Mouse (Mus musculus): ENCODE results near the gene Smpd1. TPM values are rescaled to one million over a fixed set of nuclear protein-coding genes. Genes with fewer than 3 reads are reported as not detected.

The Smpd1 gene
- 32.8 and 33.0 TPM in 2 replicates for polyA plus RNA-seq (2015; fragmentation: Nextera tagmentation; extraction: Ambion mirVana)

- WGBS: 4% methylated on average over 26 of the region's 26 CpGs
- no peaks in the 10 kb centered on the region for H3K27me3 ChIP-seq (replicated peaks; ENCODE audit: control insufficient read depth, insufficient read depth, low read length)
- H3K4me2 ChIP-seq (ENCODE audit: low read depth, low read length): peak within 1 kb of the TSS; percentile 68
- H3K9ac ChIP-seq (ENCODE audit: low read depth, low read length): peak within 1 kb of the TSS; percentile 76
- H3K4me3 ChIP-seq (ENCODE audit: low read length): peak within 1 kb of the TSS; percentile 69
- H3K9me3 ChIP-seq (ENCODE audit: control insufficient read depth, low read length): no peaks in the 10 kb centered on the region
- peaks cover 3% of the 10 kb centered on the region; the same call in 1 of the 2 replicates for H3K36me3 ChIP-seq (ENCODE audit: control insufficient read depth, insufficient read depth, low read length)
- peaks cover 9% of the 10 kb centered on the region for H3K4me1 ChIP-seq (ENCODE audit: control insufficient read depth, insufficient read depth, low read length)
- ATAC-seq: peak; percentile 97
- no peak within 1 kb of the TSS for H3K27ac ChIP-seq (ENCODE audit: low read length)
Observed at GRCm38 (mm10) chr7:105554212-105554942, at the start of gene Smpd1. Smpd1 (plus strand) TSS chr7:105554360.

GRCm38 (mm10) chr7:105507257-105507656 lies 46.9 kb upstream of the Smpd1 start:
- WGBS: 65% methylated on average over 4 of the region's 4 CpGs
- H3K4me1 ChIP-seq (ENCODE audit: control insufficient read depth, insufficient read depth, low read length): no peaks in the 10 kb centered on the region
- no peak for ATAC-seq

GRCm38 (mm10) chr7:105510143-105510542 lies 44.0 kb upstream of the Smpd1 start:
- H3K27ac ChIP-seq (ENCODE audit: low read length): no peak overlapping the region
- H3K9ac ChIP-seq (ENCODE audit: low read depth, low read length): no peak overlapping the region
- no peaks in the 10 kb centered on the region for H3K4me1 ChIP-seq (ENCODE audit: control insufficient read depth, insufficient read depth, low read length)
- no peak overlapping the region for H3K4me3 ChIP-seq (ENCODE audit: low read length)
- no peak for ATAC-seq
- 81% methylated on average over 5 of the region's 5 CpGs for WGBS
- H3K36me3 ChIP-seq (ENCODE audit: control insufficient read depth, insufficient read depth, low read length): no peaks in the 10 kb centered on the region
- no peaks in the 10 kb centered on the region for H3K9me3 ChIP-seq (ENCODE audit: control insufficient read depth, low read length)
- H3K4me2 ChIP-seq (ENCODE audit: low read depth, low read length): no peak overlapping the region
- H3K27me3 ChIP-seq (replicated peaks; ENCODE audit: control insufficient read depth, insufficient read depth, low read length): no peaks in the 10 kb centered on the region

More at GRCm38 (mm10) chr7:105507257-105507656, 46.9 kb upstream of the Smpd1 start:
- Histone ChIP-seq H3K9ac (ENCODE audit: low read depth, low read length) (no peak overlapping the region), H3K27ac (ENCODE audit: low read length) (no peak overlapping the region), H3K27me3 (replicated peaks; ENCODE audit: control insufficient read depth, insufficient read depth, low read length) (no peaks in the 10 kb centered on the region), H3K36me3 (ENCODE audit: control insufficient read depth, insufficient read depth, low read length) (no peaks in the 10 kb centered on the region), H3K4me2 (ENCODE audit: low read depth, low read length) (no peak overlapping the region), H3K4me3 (ENCODE audit: low read length) (no peak overlapping the region), H3K9me3 (ENCODE audit: control insufficient read depth, low read length) (no peaks in the 10 kb centered on the region)

GRCm38 (mm10) chr7:105513845-105514291 lies 40.3 kb upstream of the Smpd1 start:
- Histone ChIP-seq H3K36me3 (ENCODE audit: control insufficient read depth, insufficient read depth, low read length) (no peaks in the 10 kb centered on the region), H3K9ac (ENCODE audit: low read depth, low read length) (no peak overlapping the region), H3K9me3 (ENCODE audit: control insufficient read depth, low read length) (no peaks in the 10 kb centered on the region), H3K27ac (ENCODE audit: low read length) (no peak overlapping the region), H3K4me2 (ENCODE audit: low read depth, low read length) (no peak overlapping the region), H3K4me1 (ENCODE audit: control insufficient read depth, insufficient read depth, low read length) (no peaks in the 10 kb centered on the region), H3K4me3 (ENCODE audit: low read length) (no peak overlapping the region), H3K27me3 (replicated peaks; ENCODE audit: control insufficient read depth, insufficient read depth, low read length) (no peaks in the 10 kb centered on the region)
- ATAC-seq: no peak
- 50% methylated on average over 5 of the region's 5 CpGs for WGBS

GRCm38 (mm10) chr7:105514561-105514960 lies 39.6 kb upstream of the Smpd1 start:
- no peak for ATAC-seq
- Histone ChIP-seq H3K9ac (ENCODE audit: low read depth, low read length) (no peak overlapping the region), H3K4me2 (ENCODE audit: low read depth, low read length) (no peak overlapping the region), H3K27me3 (replicated peaks; ENCODE audit: control insufficient read depth, insufficient read depth, low read length) (no peaks in the 10 kb centered on the region), H3K9me3 (ENCODE audit: control insufficient read depth, low read length) (no peaks in the 10 kb centered on the region), H3K27ac (ENCODE audit: low read length) (no peak overlapping the region), H3K4me3 (ENCODE audit: low read length) (no peak overlapping the region), H3K36me3 (ENCODE audit: control insufficient read depth, insufficient read depth, low read length) (no peaks in the 10 kb centered on the region), H3K4me1 (ENCODE audit: control insufficient read depth, insufficient read depth, low read length) (no peaks in the 10 kb centered on the region)
- WGBS: 45% methylated on average over 5 of the region's 5 CpGs

- Histone ChIP-seq H3K4me2 (ENCODE audit: low read depth, low read length) (no peak overlapping the region), H3K9me3 (ENCODE audit: control insufficient read depth, low read length) (no peaks in the 10 kb centered on the region), H3K27ac (ENCODE audit: low read length) (no peak overlapping the region), H3K36me3 (ENCODE audit: control insufficient read depth, insufficient read depth, low read length) (no peaks in the 10 kb centered on the region), H3K9ac (ENCODE audit: low read depth, low read length) (no peak overlapping the region), H3K4me1 (ENCODE audit: control insufficient read depth, insufficient read depth, low read length) (no peaks in the 10 kb centered on the region; the same call in 1 of the 2 replicates), H3K4me3 (ENCODE audit: low read length) (no peak overlapping the region), H3K27me3 (replicated peaks; ENCODE audit: control insufficient read depth, insufficient read depth, low read length) (no peaks in the 10 kb centered on the region)
- peak; percentile 64 for ATAC-seq
- WGBS: 9% methylated on average over 5 of the region's 5 CpGs
Observed at GRCm38 (mm10) chr7:105515178-105515577, 39.0 kb upstream of the Smpd1 start.

- 34% methylated on average over 9 of the region's 9 CpGs for WGBS
- no peak overlapping the region for H3K4me2 ChIP-seq (ENCODE audit: low read depth, low read length)
Observed at GRCm38 (mm10) chr7:105516669-105517360, 37.3 kb upstream of the Smpd1 start.

GRCm38 (mm10) chr7:105519336-105519735 lies 34.8 kb upstream of the Smpd1 start:
- no peak overlapping the region for H3K27ac ChIP-seq (ENCODE audit: low read length)
- no peak for ATAC-seq
- H3K36me3 ChIP-seq (ENCODE audit: control insufficient read depth, insufficient read depth, low read length): no peaks in the 10 kb centered on the region
- H3K4me3 ChIP-seq (ENCODE audit: low read length): no peak overlapping the region
- no peaks in the 10 kb centered on the region for H3K9me3 ChIP-seq (ENCODE audit: control insufficient read depth, low read length)
- no peak overlapping the region for H3K9ac ChIP-seq (ENCODE audit: low read depth, low read length)
- H3K27me3 ChIP-seq (replicated peaks; ENCODE audit: control insufficient read depth, insufficient read depth, low read length): no peaks in the 10 kb centered on the region
- H3K4me2 ChIP-seq (ENCODE audit: low read depth, low read length): no peak overlapping the region
- no peaks in the 10 kb centered on the region; the same call in 1 of the 2 replicates for H3K4me1 ChIP-seq (ENCODE audit: control insufficient read depth, insufficient read depth, low read length)
- WGBS: 73% methylated on average over 11 of the region's 11 CpGs

More at GRCm38 (mm10) chr7:105516669-105517360, 37.3 kb upstream of the Smpd1 start:
- no peaks in the 10 kb centered on the region for H3K27me3 ChIP-seq (replicated peaks; ENCODE audit: control insufficient read depth, insufficient read depth, low read length)
- H3K27ac ChIP-seq (ENCODE audit: low read length): no peak overlapping the region
- no peak for ATAC-seq
- no peak overlapping the region for H3K9ac ChIP-seq (ENCODE audit: low read depth, low read length)
- H3K9me3 ChIP-seq (ENCODE audit: control insufficient read depth, low read length): no peaks in the 10 kb centered on the region
- H3K4me3 ChIP-seq (ENCODE audit: low read length): no peak overlapping the region
- H3K4me1 ChIP-seq (ENCODE audit: control insufficient read depth, insufficient read depth, low read length): no peaks in the 10 kb centered on the region; the same call in 1 of the 2 replicates
- H3K36me3 ChIP-seq (ENCODE audit: control insufficient read depth, insufficient read depth, low read length): no peaks in the 10 kb centered on the region

- Histone ChIP-seq H3K36me3 (ENCODE audit: control insufficient read depth, insufficient read depth, low read length) (no peaks in the 10 kb centered on the region), H3K4me2 (ENCODE audit: low read depth, low read length) (no peak overlapping the region), H3K27ac (ENCODE audit: low read length) (no peak overlapping the region), H3K4me1 (ENCODE audit: control insufficient read depth, insufficient read depth, low read length) (no peaks in the 10 kb centered on the region; the same call in 1 of the 2 replicates), H3K9ac (ENCODE audit: low read depth, low read length) (no peak overlapping the region), H3K9me3 (ENCODE audit: control insufficient read depth, low read length) (no peaks in the 10 kb centered on the region), H3K27me3 (replicated peaks; ENCODE audit: control insufficient read depth, insufficient read depth, low read length) (no peaks in the 10 kb centered on the region), H3K4me3 (ENCODE audit: low read length) (no peak overlapping the region)
- ATAC-seq: no peak
- 75% methylated on average over 2 of the region's 2 CpGs for WGBS
Observed at GRCm38 (mm10) chr7:105519771-105520170, 34.4 kb upstream of the Smpd1 start.
